Mouse (Mus musculus) heart, postnatal 4 days (tissue): ENCODE data around the gene Ints6l. TPM values are rescaled to one million over a fixed set of nuclear protein-coding genes. Genes with fewer than 3 reads are reported as not detected.
A peak's percentile ranks its signal among the peaks of the same experiment; 100 is the strongest.
"Not testable (repeated sequence)": the region's sequence is repeated elsewhere in the genome, so short reads cannot be mapped to it uniquely, and the experiment has no call there.

Source experiments
- DNase-seq: peaks from one replicate; pipeline ENCODE4 v3.0.0; 2021
- total RNA-seq, 2 experiments: library from RNA; stranded (reverse); gene quantifications; 2 replicates each; pipeline ENCODE4 v1.2.3; 2021

The Ints6l gene
- 10 to 100 TPM; 14.9 to 16.0 TPM for total RNA-seq

GRCm38 (mm10) chrX:56454671-56455371, at the start of gene Ints6l:
Gene Ints6l (plus strand): TSS chrX:56454857.
- peak; percentile 67 for DNase-seq

- DNase-seq: no peak
Observed at GRCm38 (mm10) chrX:56405482-56405881, 49.2 kb upstream of the Ints6l start.

- DNase-seq: no peak
Observed at GRCm38 (mm10) chrX:56406128-56406527, 48.5 kb upstream of the Ints6l start.

GRCm38 (mm10) chrX:56416277-56416676, 38.4 kb upstream of the Ints6l start:
- no peak for DNase-seq

GRCm38 (mm10) chrX:56417541-56417940, 37.1 kb upstream of the Ints6l start:
- peak; percentile 5 for DNase-seq

GRCm38 (mm10) chrX:56430601-56431000, 24.1 kb upstream of the Ints6l start:
- DNase-seq: no peak

GRCm38 (mm10) chrX:56435758-56436283, 18.8 kb upstream of the Ints6l start:
- no peak for DNase-seq

- DNase-seq: no peak
Observed at GRCm38 (mm10) chrX:56446487-56447428, 7.9 kb upstream of the Ints6l start.

- no peak for DNase-seq
Observed at GRCm38 (mm10) chrX:56447524-56448015, 7.1 kb upstream of the Ints6l start, which contains the start of gene Gm2174. Gene Gm2174 (plus strand): TSS chrX:56447965.

GRCm38 (mm10) chrX:56455372-56456246, 952 bp downstream of the Ints6l start:
- DNase-seq: peak; percentile 88

GRCm38 (mm10) chrX:56456379-56456778, 1.7 kb downstream of the Ints6l start:
- DNase-seq: no peak

- DNase-seq: no peak
Observed at GRCm38 (mm10) chrX:56462020-56462933, 7.6 kb downstream of the Ints6l start.

GRCm38 (mm10) chrX:56464906-56465305, 10.2 kb downstream of the Ints6l start:
- no peak for DNase-seq

GRCm38 (mm10) chrX:56467688-56468087, 13.0 kb downstream of the Ints6l start:
- no peak for DNase-seq

- no peak for DNase-seq
Observed at GRCm38 (mm10) chrX:56468422-56468821, 13.8 kb downstream of the Ints6l start.

GRCm38 (mm10) chrX:56474035-56474434, 19.4 kb downstream of the Ints6l start:
- DNase-seq: no peak

GRCm38 (mm10) chrX:56477553-56477952, 22.9 kb downstream of the Ints6l start:
- DNase-seq: no peak

GRCm38 (mm10) chrX:56481906-56482305, 27.2 kb downstream of the Ints6l start:
- DNase-seq: no peak

GRCm38 (mm10) chrX:56489758-56490157, 35.1 kb downstream of the Ints6l start:
- DNase-seq: peak; percentile 86

- DNase-seq: peak; percentile 6
Observed at GRCm38 (mm10) chrX:56497241-56497640, 42.6 kb downstream of the Ints6l start.

GRCm38 (mm10) chrX:56524442-56524841, 69.8 kb downstream of the Ints6l start, which contains the start of gene Gm10477:
Gene Gm10477 (plus strand): TSS chrX:56524742.
- DNase-seq: not testable (repeated sequence)
